In genomic region chr7:118401949-118402348, GRCm38 (mm10) we compare ENCODE assay signal across 13 mouse cellular contexts. TPM values are rescaled to one million over a fixed set of nuclear protein-coding genes. Genes with fewer than 3 reads are reported as not detected.
DNase-seq lines count a peak whose midpoint lies in the region; ATAC-seq lines count a peak whose summit lies in the region.
"Had no signal": no experiment of that assay in that cellular context is flagged by ENCODE, and none has a peak within 500 bp of the region (broad histone marks: within the 10 kb centered on the region; RNA-seq: fewer than 3 reads in every experiment).

No protein-coding gene starts in this region.

- no peaks in the 10 kb centered on the region for H3K36me3 ChIP-seq in heart, embryonic 12.5 days
- no peaks in the 10 kb centered on the region for H3K36me3 ChIP-seq in embryonic facial prominence, embryonic 10.5 days (replicated peaks)
- no peaks in the 10 kb centered on the region for H3K36me3 ChIP-seq in forebrain, embryonic 14.5 days (ENCODE audit: control insufficient read depth, insufficient read depth, low read length)
- H3K36me3 ChIP-seq in limb, embryonic 11.5 days (ENCODE audit: control insufficient read depth, insufficient read depth, low read length) = no peaks in the 10 kb centered on the region
- H3K36me3 ChIP-seq: limb, embryonic 15.5 days; lung, embryonic 15.5 days; neural tube, embryonic 12.5 days had no signal

- H3K4me2 ChIP-seq in heart, embryonic 12.5 days = no peak overlapping the region
- H3K4me2 ChIP-seq in forebrain, embryonic 14.5 days (ENCODE audit: low read length) = no peak overlapping the region
- H3K4me2 ChIP-seq in limb, embryonic 11.5 days (ENCODE audit: low read depth, severe bottlenecking) = no peak overlapping the region
- H3K4me2 ChIP-seq: limb, embryonic 15.5 days; lung, embryonic 15.5 days; neural tube, embryonic 12.5 days had no signal

- no peak overlapping the region for H3K4me3 ChIP-seq in heart, embryonic 12.5 days
- H3K4me3 ChIP-seq in embryonic facial prominence, embryonic 10.5 days = no peak overlapping the region
- H3K4me3 ChIP-seq in forebrain, embryonic 14.5 days (ENCODE audit: low read depth, low read length) = no peak overlapping the region
- no peak overlapping the region for H3K4me3 ChIP-seq in limb, embryonic 11.5 days (ENCODE audit: low read depth, low read length)
- H3K4me3 ChIP-seq: limb, embryonic 15.5 days; lung, embryonic 15.5 days; neural tube, embryonic 12.5 days had no signal

- no peak overlapping the region for H3K9ac ChIP-seq in heart, embryonic 12.5 days
- no peak overlapping the region for H3K9ac ChIP-seq in forebrain, embryonic 14.5 days (ENCODE audit: low read length)
- no peak overlapping the region for H3K9ac ChIP-seq in limb, embryonic 11.5 days (ENCODE audit: low read length)
- H3K9ac ChIP-seq: limb, embryonic 15.5 days; lung, embryonic 15.5 days; neural tube, embryonic 12.5 days had no signal

- ATAC-seq in heart, embryonic 12.5 days (ENCODE audit: insufficient number of reproducible peaks, low FRiP score) = no peak
- peak; percentile 42; the same call in 1 of the 2 replicates for ATAC-seq in forebrain, embryonic 14.5 days
- no peak for ATAC-seq in limb, embryonic 11.5 days (ENCODE audit: insufficient number of reproducible peaks, low FRiP score, low TSS enrichment, low read depth)

- DNase-seq in heart, adult 8-10 months (ENCODE audit: low spot score) = peak; percentile 6
- DNase-seq in embryonic facial prominence, embryonic 10.5 days (ENCODE audit: low spot score) = peak; percentile 15
- DNase-seq in forebrain, embryonic 14.5 days (ENCODE audit: low spot score) = no peak
- DNase-seq in limb, embryonic 11.5 days (ENCODE audit: low spot score) = peak; percentile 27
- DNase-seq in c-Kit-positive CD71-positive TER-119-positive erythroid progenitor cells, embryonic 14.5 days (ENCODE audit: low spot score) = no peak
- DNase-seq in right cerebral cortex, adult 18-20 months = no peak
- DNase-seq in thymus, postnatal 36 days = no peak
- DNase-seq: heart, postnatal 36 days had no signal

- WGBS in heart, embryonic 12.5 days = 70% methylated on average over 5 of the region's 5 CpGs
- WGBS in embryonic facial prominence, embryonic 10.5 days = 70% methylated on average over 5 of the region's 5 CpGs
- WGBS in forebrain, embryonic 14.5 days = 71% methylated on average over 5 of the region's 5 CpGs
- 39% methylated on average over 5 of the region's 5 CpGs for WGBS in limb, embryonic 11.5 days

- no peaks in the 10 kb centered on the region for H3K27me3 ChIP-seq in heart, embryonic 12.5 days (replicated peaks)
- no peaks in the 10 kb centered on the region; the same call in 1 of the 2 replicates for H3K27me3 ChIP-seq in embryonic facial prominence, embryonic 10.5 days (replicated peaks; ENCODE audit: low read depth, poor library complexity, severe bottlenecking)
- H3K27me3 ChIP-seq in forebrain, embryonic 14.5 days (replicated peaks; ENCODE audit: control insufficient read depth, insufficient read depth, low read length) = no peaks in the 10 kb centered on the region
- H3K27me3 ChIP-seq in limb, embryonic 11.5 days (ENCODE audit: control insufficient read depth, insufficient read depth, low read length) = no peaks in the 10 kb centered on the region
- H3K27me3 ChIP-seq: limb, embryonic 15.5 days; lung, embryonic 15.5 days; neural tube, embryonic 12.5 days had no signal

- no peaks in the 10 kb centered on the region for H3K9me3 ChIP-seq in heart, embryonic 12.5 days (replicated peaks)
- no peaks in the 10 kb centered on the region for H3K9me3 ChIP-seq in embryonic facial prominence, embryonic 10.5 days
- no peaks in the 10 kb centered on the region for H3K9me3 ChIP-seq in forebrain, embryonic 14.5 days (replicated peaks; ENCODE audit: control insufficient read depth, low read length)
- H3K9me3 ChIP-seq in limb, embryonic 11.5 days (ENCODE audit: control insufficient read depth, low read length) = no peaks in the 10 kb centered on the region
- H3K9me3 ChIP-seq: limb, embryonic 15.5 days; lung, embryonic 15.5 days; megakaryocyte, embryonic 14.5 days; neural tube, embryonic 12.5 days had no signal

- H3K4me1 ChIP-seq in heart, embryonic 12.5 days (replicated peaks) = no peaks in the 10 kb centered on the region
- peaks cover 50% of the 10 kb centered on the region for H3K4me1 ChIP-seq in embryonic facial prominence, embryonic 10.5 days
- H3K4me1 ChIP-seq in forebrain, embryonic 14.5 days (ENCODE audit: control insufficient read depth, insufficient read depth, low read length) = peaks cover 6% of the 10 kb centered on the region; the same call in 1 of the 2 replicates
- H3K4me1 ChIP-seq in limb, embryonic 11.5 days (ENCODE audit: control insufficient read depth, insufficient read depth, low read length) = peaks cover 17% of the 10 kb centered on the region
- H3K4me1 ChIP-seq: lung, embryonic 15.5 days; megakaryocyte, embryonic 14.5 days; neural tube, embryonic 12.5 days had no signal

- H3K27ac ChIP-seq in heart, embryonic 12.5 days (ENCODE audit: poor library complexity, severe bottlenecking) = no peak overlapping the region
- H3K27ac ChIP-seq in embryonic facial prominence, embryonic 10.5 days (replicated peaks) = peak overlapping the region; percentile 52; the same call in 1 of the 2 replicates
- H3K27ac ChIP-seq in forebrain, embryonic 14.5 days (ENCODE audit: low read depth, low read length) = no peak overlapping the region; the same call in 1 of the 2 replicates
- H3K27ac ChIP-seq in limb, embryonic 11.5 days (replicated peaks; ENCODE audit: low read depth, low read length) = no peak overlapping the region; the same call in 1 of the 2 replicates
- H3K27ac ChIP-seq: limb, embryonic 15.5 days; lung, embryonic 15.5 days; neural tube, embryonic 12.5 days had no signal

RNA-seq across cellular contexts. Expression of gene Syt17, which starts 46.1 kb away (rescaled TPM):
- 1 to 10 TPM in 1 of 4 experiments, under 1 TPM in 3; 0.84 to 1.0 (median 0.96) TPM for total RNA-seq in heart, adult 8-10 months (2022)
- polyA plus RNA-seq in heart, embryonic 12.5 days (2016; fragmentation: Nextera tagmentation; extraction: Ambion mirVana) = 1.2 and 1.4 TPM in 2 replicates
- polyA plus RNA-seq in embryonic facial prominence, embryonic 10.5 days (2016; fragmentation: Nextera tagmentation; extraction: Ambion mirVana) = 1.7 and 1.9 TPM in 2 replicates
- polyA plus RNA-seq in forebrain, embryonic 14.5 days (2014; fragmentation: Nextera tagmentation; extraction: Ambion mirVana) = 5.0 and 6.2 TPM in 2 replicates
- polyA plus RNA-seq in limb, embryonic 11.5 days (2014; fragmentation: Nextera tagmentation; extraction: Ambion mirVana) = 1.1 and 1.5 TPM in 2 replicates

Comparison
In these comparisons a context has a peak if more than half of its experiments do, and no peak if none do; other contexts are left out.
1. DNase-seq: peak in heart, adult 8-10 months (single experiment), embryonic facial prominence, embryonic 10.5 days (single experiment) and limb, embryonic 11.5 days (single experiment); none in forebrain, embryonic 14.5 days (single experiment), c-Kit-positive CD71-positive TER-119-positive erythroid progenitor cells, embryonic 14.5 days (single experiment), right cerebral cortex, adult 18-20 months (single experiment) and thymus, postnatal 36 days (0 of 2).